Mouse (Mus musculus) CD4-positive helper T cell, adult 2 months (primary cell): ENCODE results near the gene Enoph1.
A peak's percentile ranks its signal among the peaks of the same experiment; 100 is the strongest.

ENCODE experiments used
- DNase-seq: peaks from one replicate; pipeline ENCODE4 v3.0.0-alpha.2; 2012; ENCODE audit warnings: low read depth, missing footprints, low spot score

Enoph1 gene

GRCm38 (mm10) chr5:100074571-100074970 is 34.8 kb downstream of the Enoph1 start:
- DNase-seq = no peak

DNA sequence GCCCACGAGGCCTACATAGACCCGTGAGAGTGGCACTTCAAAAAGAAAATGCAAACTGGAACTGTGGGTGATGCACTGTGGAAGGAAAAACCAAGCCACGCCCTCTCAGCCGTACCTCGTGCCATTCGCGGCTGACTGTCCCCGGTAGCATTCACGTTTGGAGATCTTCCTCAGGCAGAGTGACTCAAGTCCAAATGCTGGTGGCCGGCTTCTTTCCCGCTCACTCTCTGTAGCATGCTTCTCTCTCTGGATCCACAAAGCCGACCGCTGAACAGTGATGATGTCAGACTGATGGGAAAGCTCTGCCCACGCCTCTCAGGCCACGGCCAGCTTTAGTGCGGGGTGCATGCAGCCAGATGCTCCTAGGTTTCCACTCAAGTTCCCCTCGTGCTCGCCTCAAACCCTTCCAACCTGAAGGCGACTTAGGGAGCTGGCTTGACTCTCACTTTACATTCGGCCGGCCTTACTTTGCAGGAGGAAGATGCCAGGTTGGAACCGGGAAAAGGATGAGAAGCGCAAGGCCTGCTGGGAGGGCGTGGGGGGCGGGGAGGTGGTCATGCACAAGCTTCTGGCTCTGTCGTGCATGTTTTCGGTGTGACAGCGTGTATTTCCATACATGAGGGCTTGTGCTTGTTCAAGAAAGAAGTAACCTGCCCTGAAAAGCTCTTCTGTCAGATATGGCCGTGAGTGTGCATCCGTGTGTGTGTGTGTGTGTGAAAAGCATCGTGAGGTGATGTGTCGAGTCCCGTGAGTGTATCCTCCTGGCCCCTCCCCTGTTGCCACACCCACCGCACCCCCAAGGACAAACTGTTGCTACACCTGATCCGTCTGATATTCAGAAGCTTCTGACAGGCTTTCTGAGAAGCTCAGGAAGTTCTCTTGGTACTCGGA is 39.5 kb downstream of the Enoph1 start:
- DNase-seq = peak; percentile 32

- no peak for DNase-seq
Measured at GRCm38 (mm10) chr5:100079931-100080275, 40.1 kb downstream of the Enoph1 start.

GRCm38 (mm10) chr5:100082006-100082405 is 42.2 kb downstream of the Enoph1 start:
- DNase-seq = no peak

GRCm38 (mm10) chr5:100083953-100084562 is 44.3 kb downstream of the Enoph1 start:
- peak; percentile 9 for DNase-seq

- no peak for DNase-seq
Measured at GRCm38 (mm10) chr5:100085097-100085496, 45.3 kb downstream of the Enoph1 start.

- DNase-seq = no peak
Measured at GRCm38 (mm10) chr5:100090515-100091262, 50.9 kb downstream of the Enoph1 start.

DNA sequence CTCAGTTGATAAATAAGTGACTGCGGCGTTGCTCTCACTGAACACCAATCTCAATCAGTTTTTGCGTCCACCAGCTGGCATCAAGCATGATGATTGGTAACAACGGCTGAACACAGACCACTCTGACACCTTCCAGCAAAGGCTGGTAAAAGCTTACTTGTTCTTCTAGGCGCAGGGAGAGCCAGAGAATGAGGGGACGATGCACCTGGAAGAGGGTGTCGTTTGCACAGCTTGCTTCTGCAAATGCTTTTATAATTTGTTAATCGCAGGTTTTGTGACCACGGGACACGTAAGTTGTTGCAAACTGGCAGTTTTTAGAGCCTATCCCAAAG is 51.4 kb downstream of the Enoph1 start:
- DNase-seq = no peak

GRCm38 (mm10) chr5:100091602-100092001 is 51.8 kb downstream of the Enoph1 start:
- DNase-seq = no peak

- DNase-seq = no peak
Measured at GRCm38 (mm10) chr5:100096955-100097354, 57.2 kb downstream of the Enoph1 start.

DNA sequence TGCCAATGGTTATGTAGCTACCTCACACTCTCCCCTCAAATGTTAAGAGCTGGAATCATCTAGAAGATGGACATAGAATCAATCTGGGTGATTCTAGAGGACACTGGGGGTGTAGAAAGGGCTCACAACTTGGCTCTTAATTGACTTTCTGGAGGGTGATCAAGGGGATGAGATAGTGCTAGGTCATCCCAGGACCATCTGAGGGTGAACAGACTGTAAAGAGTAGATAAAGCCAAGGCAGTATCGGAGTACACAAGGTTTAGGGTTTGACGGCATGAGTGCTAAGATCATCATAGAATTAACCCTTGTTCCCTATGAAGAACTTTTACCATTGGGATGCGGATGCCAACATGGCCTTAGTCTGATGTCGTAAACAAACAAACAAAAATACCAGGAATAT is 58.2 kb downstream of the Enoph1 start:
- DNase-seq = no peak

DNA sequence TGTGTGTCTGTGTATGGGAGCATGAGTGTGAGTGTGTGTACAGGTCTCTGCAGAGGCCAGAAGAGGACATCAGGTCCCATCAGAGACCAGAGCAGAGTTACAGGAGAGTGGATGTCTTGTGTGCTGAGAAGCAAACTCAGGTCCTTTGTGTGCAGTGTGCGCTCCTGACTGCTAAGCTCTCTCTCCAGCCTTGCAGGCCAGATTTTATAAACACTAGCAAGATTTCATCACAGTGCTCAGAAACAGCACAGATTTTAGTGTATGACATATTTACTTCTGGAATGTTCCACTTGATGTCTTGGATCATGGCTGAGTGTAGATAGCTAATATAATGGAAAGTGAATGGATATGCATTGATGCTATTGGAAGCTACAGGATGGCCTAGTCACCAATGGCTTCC is 62.6 kb downstream of the Enoph1 start:
- DNase-seq = no peak

DNA sequence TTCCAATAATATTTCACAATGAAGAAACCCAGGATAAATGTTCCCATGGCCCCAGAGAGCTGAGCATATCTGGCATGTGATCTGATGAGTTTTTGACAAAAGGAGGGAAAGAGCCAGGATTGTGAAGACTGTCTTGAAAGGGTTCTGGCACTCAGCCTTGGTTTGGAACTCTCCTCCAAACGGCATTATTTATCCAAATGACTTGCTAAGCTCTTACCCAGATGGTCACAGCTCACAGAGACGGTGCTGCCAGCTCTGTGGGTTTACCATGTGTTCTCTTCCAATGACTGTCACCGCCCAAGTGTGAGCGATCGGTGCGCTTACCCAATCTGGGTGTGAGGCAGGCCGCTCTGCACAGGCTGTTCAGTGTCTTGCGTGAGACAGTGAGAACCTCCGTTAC is 69.1 kb downstream of the Enoph1 start:
- no peak for DNase-seq

DNA sequence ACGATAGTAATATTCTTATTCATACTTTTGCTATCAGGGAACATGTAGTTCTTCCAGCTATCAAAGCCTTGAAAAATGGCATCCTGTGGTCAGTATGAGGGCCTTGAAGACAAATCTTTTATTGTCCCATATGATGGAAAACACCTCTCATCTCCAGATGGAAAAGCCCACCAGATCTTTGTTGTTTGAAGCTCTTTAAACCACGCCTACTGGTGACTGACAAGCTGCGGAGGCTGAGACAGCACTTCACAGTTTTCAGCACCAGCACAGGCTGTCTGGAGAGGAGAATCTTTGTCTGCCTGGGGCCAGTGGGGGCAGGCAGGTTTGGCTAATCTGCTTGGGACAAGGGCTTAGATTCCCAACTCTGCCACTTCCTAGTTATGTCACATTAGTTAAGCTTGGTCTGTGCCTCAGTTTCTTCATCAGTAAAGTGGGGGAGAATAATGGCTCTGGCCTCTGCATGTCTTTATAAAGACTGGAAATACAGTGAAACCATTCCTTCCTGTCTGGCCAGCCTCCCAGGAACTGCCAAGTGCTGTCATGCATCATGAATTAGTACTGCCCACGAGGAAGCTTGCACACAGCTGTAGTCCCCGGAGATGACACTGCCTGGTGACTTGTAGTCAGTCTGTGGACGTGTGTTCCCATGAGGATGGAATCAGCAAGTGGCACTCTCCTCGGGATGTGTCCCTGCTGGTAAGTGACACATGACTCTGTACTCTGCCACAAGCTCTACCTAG is 69.9 kb downstream of the Enoph1 start:
- DNase-seq = no peak

- no peak for DNase-seq
Measured at GRCm38 (mm10) chr5:100110581-100110980, 70.8 kb downstream of the Enoph1 start.

GRCm38 (mm10) chr5:100113403-100113802 is 73.6 kb downstream of the Enoph1 start:
- DNase-seq = no peak
